Mouse (Mus musculus): ENCODE data around the gene Nr1i2.

DNA sequence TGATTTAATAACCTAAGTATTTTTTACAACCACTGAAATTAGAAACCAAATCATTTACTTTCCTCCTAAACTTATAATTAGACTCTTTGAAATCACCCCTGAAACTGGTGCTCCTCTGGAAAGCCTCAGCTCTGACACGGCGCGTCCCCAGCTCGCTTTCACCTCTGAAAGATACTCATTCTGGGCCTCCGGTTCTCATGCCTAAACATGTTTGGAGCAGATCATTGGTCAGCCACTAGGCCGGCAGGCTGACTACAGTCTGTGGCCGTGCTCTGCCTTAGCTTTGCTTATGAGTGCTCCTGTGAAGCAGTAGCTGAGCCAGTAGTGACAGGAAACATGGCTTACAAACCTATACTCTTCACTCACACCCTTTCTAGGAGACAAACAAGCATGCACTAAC lies 89.4 kb downstream of the Nr1i2 start:
- no peak for TF ChIP-seq CTCF (conservative IDR thresholded peaks at IDR 0.05; ENCODE audit: insufficient read depth, insufficient read length, low read depth, low read length)
- no peak for TF ChIP-seq POLR2A (IDR thresholded peaks at IDR 0.05; ENCODE audit: low read depth, low read length)
